Mouse (Mus musculus): ENCODE data around the gene Ly6g6d.

Ly6g6d gene

DNA sequence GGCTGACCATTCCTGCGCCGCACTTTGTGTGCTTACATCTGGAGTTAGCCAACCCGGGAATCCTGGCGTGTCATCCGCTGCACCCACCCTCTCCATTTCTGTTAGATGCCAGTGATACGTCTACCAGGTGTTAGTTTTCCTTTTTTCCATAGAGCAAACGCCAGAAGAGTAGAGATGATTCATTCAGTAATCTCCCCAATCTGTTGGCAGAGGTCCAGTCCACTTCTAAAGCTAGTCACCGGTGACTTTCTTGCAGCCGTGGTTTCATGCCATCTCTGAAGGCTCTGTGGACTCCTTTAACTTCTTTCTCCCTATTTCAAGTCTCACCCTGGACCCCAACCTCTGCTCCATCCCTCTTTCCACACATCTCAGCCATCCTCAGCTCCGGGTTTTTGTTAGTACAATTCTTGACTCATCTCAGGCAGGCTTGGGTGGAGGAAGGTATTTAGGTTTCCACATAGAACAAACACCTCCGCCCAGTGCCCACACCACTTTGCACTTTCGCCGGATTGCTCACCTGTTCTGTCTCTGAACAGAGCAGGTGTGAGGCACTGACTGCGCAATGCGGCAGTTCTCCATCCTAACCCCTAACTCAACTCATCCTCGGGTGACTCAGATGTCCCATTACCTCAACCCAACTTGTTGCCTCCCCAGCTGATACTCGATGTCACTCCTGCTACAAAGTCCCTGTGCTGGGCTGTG is 9.5 kb downstream of the Ly6g6d start:
- no peak for DNase-seq

DNA sequence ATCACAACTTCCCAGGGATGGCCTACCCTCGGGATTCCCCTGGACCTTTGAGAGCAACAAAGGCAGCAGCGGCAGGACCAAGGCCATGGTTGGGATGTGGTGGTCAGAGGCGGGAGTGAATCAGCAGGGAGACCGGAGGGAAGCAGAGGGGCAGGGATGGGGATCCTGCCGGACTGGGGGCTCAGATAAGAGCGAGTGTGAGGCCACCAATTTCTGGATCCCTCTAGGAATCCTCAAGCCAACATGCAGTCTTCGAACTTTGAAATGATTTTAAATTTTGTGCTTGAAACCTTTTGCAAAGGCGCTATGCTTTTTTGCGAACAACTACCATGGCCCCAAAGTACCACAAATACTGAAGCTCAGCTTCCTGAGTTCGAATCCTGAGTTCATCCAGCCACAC is 11.8 kb downstream of the Ly6g6d start, which contains the start of gene Mpig6b:
Mpig6b (minus strand) TSS at position 101 of the 400 bp plus-strand sequence.
- no peak for DNase-seq

DNA sequence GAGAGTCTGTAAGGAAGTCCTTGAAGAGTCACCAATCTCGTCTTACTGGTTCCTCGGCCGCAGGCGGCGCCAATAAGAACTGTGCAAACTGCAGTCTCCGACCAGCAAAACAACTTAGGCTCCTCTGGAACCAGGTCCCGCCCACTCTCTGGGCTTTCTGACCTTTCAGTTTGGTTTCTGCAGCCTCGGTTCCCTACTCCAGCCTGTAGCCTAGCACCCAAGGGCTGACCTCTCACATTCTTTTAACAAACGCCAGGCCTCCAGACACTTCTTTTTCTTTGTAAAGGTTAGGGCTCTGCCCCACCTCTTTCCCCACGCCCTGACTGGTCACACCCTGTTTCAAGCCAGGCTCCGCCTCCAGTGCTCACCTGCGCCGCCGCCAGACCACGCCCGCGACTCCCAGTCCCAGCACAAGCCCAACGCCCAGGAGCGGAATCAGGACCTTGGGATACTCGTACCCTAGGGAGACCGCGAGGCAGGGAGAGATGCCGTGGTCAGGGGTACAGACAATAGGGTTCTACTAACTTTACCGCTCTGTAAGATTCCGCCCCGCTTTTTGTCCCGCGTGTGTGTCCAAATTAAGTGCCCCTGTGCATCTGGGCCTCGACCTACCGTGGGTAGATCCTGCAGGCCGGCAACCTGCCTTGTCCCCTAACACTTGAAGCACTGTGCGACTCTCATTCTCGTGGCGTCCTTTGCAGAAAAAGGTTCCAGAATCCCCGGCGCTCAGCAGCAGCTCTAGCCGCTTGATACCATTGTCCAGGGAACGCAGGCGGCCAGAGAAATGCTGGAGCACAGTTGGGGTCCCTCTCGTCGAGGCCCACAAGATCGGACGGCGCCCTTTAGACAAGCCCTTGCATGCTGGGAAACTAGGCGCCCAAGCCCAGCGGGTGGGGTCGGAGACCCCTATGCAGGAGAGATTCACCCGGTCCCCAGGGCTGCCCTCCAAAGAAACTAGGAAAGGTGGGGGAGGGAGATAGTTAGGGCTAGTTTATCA is 12.6 kb downstream of the Ly6g6d start, which contains the start of gene Ly6g6c:
Ly6g6c (plus strand) TSS at position 438 of the 997 bp plus-strand sequence.
- peak in 1 of 2 experiments; percentile 48 for DNase-seq

DNA sequence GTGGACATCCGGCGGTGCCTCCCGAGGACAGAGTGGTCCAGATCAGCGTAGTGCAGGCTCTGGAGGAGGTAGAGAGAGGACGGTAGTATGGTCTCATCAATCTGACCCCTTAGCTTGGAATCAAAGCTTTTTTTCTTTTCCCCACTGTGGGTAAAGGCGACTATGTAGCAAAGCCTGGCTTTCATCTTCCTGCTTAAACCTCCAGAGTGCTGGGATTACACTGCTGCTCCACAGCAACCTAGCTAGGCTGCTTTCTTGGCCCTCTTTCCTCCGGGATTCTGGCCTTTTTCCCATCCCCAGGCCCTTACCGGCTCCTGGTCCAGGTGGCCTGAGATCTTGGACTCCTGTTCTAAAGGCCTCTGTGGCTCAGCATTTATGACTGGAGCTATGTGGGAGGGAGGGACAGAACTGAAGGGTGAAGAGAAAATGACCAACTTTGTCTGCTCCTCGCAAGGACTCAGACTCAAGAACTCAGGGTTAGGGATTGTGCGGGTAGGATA is 13.4 kb downstream of the Ly6g6d start:
- no peak for DNase-seq

- DNase-seq = no peak
These were observed 14.4 kb downstream of the Ly6g6d start for GRCm38 (mm10) chr17:35063466-35063865.

DNA sequence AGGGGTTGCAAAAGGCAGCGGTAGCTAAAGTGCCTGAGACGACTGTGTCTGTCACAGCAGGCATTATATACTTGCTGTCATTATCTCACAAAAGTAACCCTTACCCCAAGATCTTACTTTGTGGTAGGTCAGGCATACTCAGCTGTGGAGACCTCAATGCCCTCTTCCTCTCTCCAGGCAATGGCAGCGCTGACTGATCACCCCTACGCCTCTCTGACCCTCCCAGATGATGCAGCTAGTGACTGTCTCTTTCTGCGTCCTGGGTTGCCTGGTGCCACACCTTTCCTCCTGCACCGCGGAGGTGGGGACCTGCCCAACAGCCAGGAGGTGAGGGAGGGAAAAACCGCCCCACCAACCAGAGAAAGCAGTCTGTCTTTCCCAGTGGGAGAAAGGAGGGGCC is 16.6 kb downstream of the Ly6g6d start:
- no peak for DNase-seq

- peak in 1 of 2 experiments; percentile 39 for DNase-seq
These were observed 17.0 kb downstream of the Ly6g6d start for GRCm38 (mm10) chr17:35060737-35061297.

GRCm38 (mm10) chr17:35060071-35060470 is 17.8 kb downstream of the Ly6g6d start:
- peak in 1 of 2 experiments; percentile 52 for DNase-seq

- peak; percentile 90 to 92 for DNase-seq
These were observed 18.7 kb downstream of the Ly6g6d start, which contains the start of gene Ddah2 for GRCm38 (mm10) chr17:35058911-35059892. TSS of gene Ddah2 (plus strand) at chr17:35059035.

- DNase-seq = peak in 1 of 2 experiments; percentile 32
These were observed 19.5 kb downstream of the Ly6g6d start for GRCm38 (mm10) chr17:35058316-35058715.

GRCm38 (mm10) chr17:35057090-35057489 is 20.8 kb downstream of the Ly6g6d start:
- DNase-seq = no peak

- no peak for DNase-seq
These were observed 22.0 kb downstream of the Ly6g6d start for GRCm38 (mm10) chr17:35055691-35056495.

DNA sequence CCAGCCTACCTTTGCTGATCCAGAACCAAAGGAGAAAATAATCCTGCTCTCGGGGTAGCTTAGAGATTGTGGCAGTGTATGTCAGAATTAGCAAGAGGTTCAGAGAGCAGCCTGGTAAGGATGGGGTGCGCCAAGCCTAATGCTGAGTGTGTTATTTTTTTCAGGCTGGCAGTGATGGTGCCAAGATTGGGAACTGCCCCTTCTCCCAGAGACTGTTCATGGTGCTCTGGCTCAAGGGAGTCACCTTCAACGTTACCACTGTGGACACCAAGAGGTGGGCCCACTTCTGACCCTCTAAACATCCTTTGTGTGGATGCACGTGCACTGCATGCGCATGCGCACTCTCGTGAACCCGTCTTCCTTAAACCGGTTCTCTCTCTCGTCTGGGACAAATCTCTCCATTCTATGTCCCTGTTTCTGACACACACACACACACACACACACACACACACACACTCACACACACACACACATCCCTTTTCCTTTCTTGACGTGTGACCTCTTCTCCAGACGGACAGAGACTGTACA is 25.5 kb downstream of the Ly6g6d start:
- no peak for DNase-seq

DNA sequence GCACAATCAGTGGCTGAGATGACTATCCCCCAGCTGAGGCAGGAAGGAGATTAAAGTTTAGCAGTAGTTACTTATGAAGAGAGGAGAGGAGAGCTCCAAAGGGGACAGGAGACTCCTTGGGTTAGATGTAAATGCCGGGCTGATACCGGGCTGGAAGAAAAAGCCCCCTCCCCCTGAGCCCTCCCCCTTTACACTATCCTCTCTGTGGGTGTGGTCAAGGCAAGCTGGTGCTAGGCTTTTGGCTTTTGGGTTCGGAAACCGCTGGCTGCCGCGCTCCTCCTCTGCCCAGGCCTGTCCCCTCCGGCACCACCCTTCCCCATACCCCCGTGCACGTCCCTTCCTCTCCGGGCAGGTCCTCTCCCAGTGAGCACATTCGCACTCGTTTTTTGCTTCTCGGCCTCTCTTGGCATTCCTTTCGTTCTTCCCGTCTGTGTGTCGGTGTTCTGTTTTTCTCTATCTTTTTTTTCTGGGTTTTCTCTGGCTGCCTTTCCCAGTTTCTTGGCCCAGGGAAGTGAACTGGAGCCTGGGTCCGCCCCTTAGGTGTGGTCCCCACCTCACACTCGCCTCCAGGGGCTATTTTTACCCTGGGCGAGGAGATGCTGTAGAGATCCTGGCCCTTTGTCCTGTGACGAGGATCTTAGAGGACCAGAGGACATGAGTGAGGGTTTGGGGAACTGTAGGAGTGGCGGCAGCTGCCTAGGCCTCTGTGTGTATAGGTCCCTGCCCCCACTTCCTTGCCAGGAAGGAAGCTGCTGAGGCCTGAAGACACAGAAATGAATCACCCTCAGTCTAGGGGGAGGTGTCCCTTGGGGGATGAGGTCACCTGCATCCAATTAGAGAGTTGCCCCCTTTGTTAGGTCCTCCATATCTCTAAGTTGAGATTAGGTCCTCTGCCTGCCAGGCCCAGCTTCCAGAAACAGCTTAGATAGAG is 26.4 kb downstream of the Ly6g6d start:
- DNase-seq = peak; percentile 67 to 82

DNA sequence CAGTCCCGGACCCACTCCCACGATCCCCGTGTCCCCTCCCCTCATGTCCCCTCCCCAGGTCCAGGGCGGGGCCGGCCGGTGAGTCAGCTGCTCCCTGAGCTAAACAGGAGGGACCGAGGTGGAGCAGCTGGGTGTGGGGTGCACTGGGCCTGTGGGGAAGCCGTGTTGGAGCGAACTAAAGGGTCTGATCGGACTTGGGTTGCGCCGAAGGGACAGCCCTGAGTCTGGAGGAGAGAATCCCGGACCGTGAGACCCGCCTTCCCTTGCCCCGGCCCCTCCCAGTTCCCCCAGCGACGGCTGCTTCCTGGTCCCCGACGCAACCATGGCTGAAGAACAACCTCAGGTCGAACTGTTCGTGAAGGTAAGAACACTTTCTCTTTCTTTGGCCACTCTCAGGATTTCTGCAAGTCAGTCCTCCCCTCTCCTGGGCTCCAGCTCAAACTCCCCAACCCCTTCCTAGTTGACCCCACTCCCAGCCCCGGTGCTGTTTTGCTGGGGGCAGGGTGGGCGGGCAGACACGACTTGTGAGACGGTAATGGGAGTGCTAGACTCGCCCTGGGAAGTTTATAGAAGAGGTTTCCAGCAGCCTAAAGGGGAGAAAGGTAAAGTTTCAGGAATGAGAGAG is 27.6 kb downstream of the Ly6g6d start:
- peak; percentile 85 to 86 for DNase-seq

GRCm38 (mm10) chr17:35049561-35050016 is 28.3 kb downstream of the Ly6g6d start, which contains the start of gene Clic1:
TSS of gene Clic1 (plus strand) at chr17:35049966.
- peak; percentile 67 to 78 for DNase-seq

GRCm38 (mm10) chr17:35048932-35049440 is 28.9 kb downstream of the Ly6g6d start:
- no peak for DNase-seq

Data from thymus, postnatal 36 days (tissue).